Mouse (Mus musculus) embryonic fibroblast, embryonic 13.5 days (primary cell): Measurements from ENCODE around the gene Nudt22. TPM values are rescaled to one million over a fixed set of nuclear protein-coding genes. Genes with fewer than 3 reads are reported as not detected.
A peak's percentile ranks its signal among the peaks of the same experiment; 100 is the strongest.

Source experiments
- H3K27ac ChIP-seq: 2 replicates; pipeline ENCODE4 v1.5.1; 2012; ENCODE audit warnings: low read length, control low read depth, inconsistent platforms; ENCODE audit not compliant: insufficient read depth
- H3K4me1 ChIP-seq: 2 replicates; pipeline ENCODE4 v1.6.1; 2011; ENCODE audit warnings: low read length; ENCODE audit not compliant: control insufficient read depth, insufficient read depth
- H3K4me3 ChIP-seq: 2 replicates; pipeline ENCODE4 v1.5.1; 2011; ENCODE audit warnings: mild to moderate bottlenecking, control low read depth, low read length; ENCODE audit not compliant: insufficient read depth
- CTCF ChIP-seq: IDR thresholded peaks from 2 replicates; pipeline ENCODE4 v1.5.1; 2011; ENCODE audit warnings: mild to moderate bottlenecking, control low read depth, low read length, moderate library complexity, borderline replicate concordance; ENCODE audit not compliant: insufficient read depth
- POLR2A ChIP-seq: IDR thresholded peaks from 2 replicates; pipeline ENCODE4 v1.6.1; 2011; ENCODE audit warnings: low read depth, mild to moderate bottlenecking, control low read depth, low read length, moderate library complexity
- polyA plus RNA-seq: library from polyadenylated mRNA; stranded (reverse); fragments of >200 nt; gene quantifications from 2 replicates; pipeline ENCODE4 v1.2.4, GENCODE M21; 2011; ENCODE audit warnings: low read depth; ENCODE audit not compliant: missing spikeins, insufficient read length

The Nudt22 gene
- polyA plus RNA-seq, 1 experiment = 11.4 TPM

GRCm38 (mm10) chr19:6978639-6978974 lies 17.3 kb downstream of the Nudt22 start:
- Histone ChIP-seq H3K4me1 (peaks cover 9% of the 10 kb centered on the region), H3K27ac (0 out of 2 replicates have a peak overlapping the region, but pooled peaks have one; percentile 10), H3K4me3 (peak overlapping the region; percentile 44)
- TF ChIP-seq POLR2A (no peak), CTCF (no peak)

- H3K27ac ChIP-seq = no peak overlapping the region
- no peak overlapping the region for H3K4me3 ChIP-seq
- H3K4me1 ChIP-seq = peaks cover 9% of the 10 kb centered on the region
- no peak for TF ChIP-seq CTCF
- TF ChIP-seq POLR2A = no peak
Measured at GRCm38 (mm10) chr19:6977759-6978638, 17.9 kb downstream of the Nudt22 start.

- peak within 1 kb of the TSS; percentile 98 for H3K4me3 ChIP-seq
- peak within 1 kb of the TSS; percentile 84 for H3K27ac ChIP-seq
- peaks cover 15% of the 10 kb centered on the region for H3K4me1 ChIP-seq
- no peak for TF ChIP-seq CTCF
- TF ChIP-seq POLR2A = peak; percentile 41; the same call in 1 of the 2 replicates
Measured at GRCm38 (mm10) chr19:6975537-6976521, 20.1 kb downstream of the Nudt22 start, which contains the start of gene Plcb3. TSS of gene Plcb3 (minus strand) at chr19:6976470.

- Histone ChIP-seq H3K27ac (peak within 1 kb of the TSS; percentile 89), H3K4me1 (peaks cover 15% of the 10 kb centered on the region), H3K4me3 (peak within 1 kb of the TSS; percentile 98)
- TF ChIP-seq CTCF = no peak
- TF ChIP-seq POLR2A = peak; percentile 92
Measured at GRCm38 (mm10) chr19:6974211-6975205, 21.4 kb downstream of the Nudt22 start, which contains the start of gene Ppp1r14b. TSS of gene Ppp1r14b (plus strand) at chr19:6974968.

- TF ChIP-seq POLR2A (no peak), CTCF (no peak)
- Histone ChIP-seq H3K27ac (peak overlapping the region; percentile 61; the same call in 1 of the 2 replicates), H3K4me1 (peaks cover 12% of the 10 kb centered on the region; the same call in 1 of the 2 replicates), H3K4me3 (peak overlapping the region; percentile 41)
Measured at GRCm38 (mm10) chr19:6973581-6974190, 22.2 kb downstream of the Nudt22 start.

- peaks cover 11% of the 10 kb centered on the region; the same call in 1 of the 2 replicates for H3K4me1 ChIP-seq
- H3K4me3 ChIP-seq = no peak overlapping the region
- no peak overlapping the region for H3K27ac ChIP-seq
- no peak for TF ChIP-seq POLR2A
- no peak for TF ChIP-seq CTCF
Measured at GRCm38 (mm10) chr19:6972247-6972917, 23.5 kb downstream of the Nudt22 start.

GRCm38 (mm10) chr19:6971644-6972043 lies 24.3 kb downstream of the Nudt22 start:
- no peak for TF ChIP-seq CTCF
- no peak overlapping the region for H3K4me3 ChIP-seq
- no peak overlapping the region for H3K27ac ChIP-seq
- H3K4me1 ChIP-seq = peaks cover 11% of the 10 kb centered on the region; the same call in 1 of the 2 replicates

GRCm38 (mm10) chr19:6970460-6971085 lies 25.3 kb downstream of the Nudt22 start:
- Histone ChIP-seq H3K4me1 (peaks cover 11% of the 10 kb centered on the region; the same call in 1 of the 2 replicates), H3K4me3 (no peak overlapping the region), H3K27ac (no peak overlapping the region)
- TF ChIP-seq POLR2A (no peak), CTCF (no peak)
